Mouse (Mus musculus): ENCODE data around the gene Cacng8.

DNA sequence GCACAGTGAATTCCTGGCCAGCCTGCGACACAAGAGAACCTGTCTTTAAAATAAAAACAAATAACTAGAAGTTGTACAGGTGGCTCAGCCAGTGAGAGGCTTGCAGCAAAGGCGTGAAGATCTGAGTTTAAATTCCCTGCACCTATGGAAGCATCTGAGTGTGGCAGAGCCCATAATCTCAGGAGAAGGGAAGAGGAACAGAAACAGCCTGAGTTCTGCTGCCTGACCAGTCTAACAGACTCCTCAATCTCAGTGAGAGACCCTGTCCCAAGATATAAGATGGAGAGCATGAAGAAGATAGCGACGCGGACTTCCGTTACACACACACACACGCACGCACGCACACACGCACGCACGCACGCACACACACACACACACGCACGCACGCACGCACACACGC lies 2.7 kb upstream of the Cacng8 start:
- TF ChIP-seq POLR2A (IDR thresholded peaks at IDR 0.05; ENCODE audit: low read depth, low read length) (no peak), CTCF (IDR thresholded peaks at IDR 0.05; ENCODE audit: extremely low read depth, insufficient read depth, insufficient read length, insufficient replicate concordance) (no peak)
